Mouse (Mus musculus): Measurements from ENCODE around the gene Wdfy3. TPM values are rescaled to one million over a fixed set of nuclear protein-coding genes. Genes with fewer than 3 reads are reported as not detected.

Gene Wdfy3
- total RNA-seq, 2 experiments from 2014 or later = 119 to 123 TPM

- no peak for DNase-seq (ENCODE audit: low spot score in 2 of 2)
- no peak for TF ChIP-seq CTCF (conservative IDR thresholded peaks at IDR 0.05)
- Histone ChIP-seq H3K4me3 (no peak overlapping the region), H3K27ac (no peak overlapping the region)
Measured at GRCm38 (mm10) chr5:101866722-101867121, 203.0 kb downstream of the Wdfy3 start.

DNA sequence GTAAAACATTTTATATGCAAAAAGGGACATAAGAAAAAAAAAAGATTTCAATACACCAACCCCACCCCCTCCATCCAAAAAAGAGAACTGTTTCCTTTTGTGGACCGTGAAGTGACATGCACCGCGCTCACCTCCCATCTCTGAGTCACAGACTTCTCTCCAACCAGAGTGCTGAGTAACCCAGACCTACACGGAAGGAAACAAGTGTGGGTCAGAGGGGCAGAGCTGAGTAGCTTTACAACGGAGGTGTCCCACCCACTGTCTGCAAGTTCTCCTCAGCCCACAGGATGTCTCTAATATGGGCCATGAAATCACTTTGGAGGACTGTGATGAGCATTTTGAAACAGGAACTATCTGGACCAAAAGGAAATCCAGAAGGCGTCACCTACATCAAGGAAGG lies 205.8 kb downstream of the Wdfy3 start:
- no peak for TF ChIP-seq CTCF (conservative IDR thresholded peaks at IDR 0.05)
- H3K27ac ChIP-seq = no peak overlapping the region

DNA sequence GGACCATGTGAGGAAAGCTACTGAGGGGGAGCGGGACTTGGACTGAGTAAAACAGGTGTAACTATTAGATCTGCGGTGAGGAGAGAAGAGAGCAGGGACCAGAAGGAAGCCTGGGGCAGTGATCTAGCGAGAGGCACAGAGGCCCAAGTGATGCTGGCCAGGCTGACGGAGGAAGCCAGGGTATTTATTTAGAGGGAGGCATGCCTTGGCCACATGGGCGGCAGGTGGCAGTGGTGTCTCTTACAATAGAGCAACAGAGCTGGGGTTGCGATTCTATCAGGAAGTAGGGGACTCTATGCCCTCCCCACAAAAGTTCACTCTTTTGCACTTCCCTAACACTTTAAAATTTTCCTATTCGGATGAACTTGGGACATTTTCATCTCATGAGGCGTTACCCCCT lies 207.1 kb downstream of the Wdfy3 start:
- Histone ChIP-seq H3K27ac (no peak overlapping the region), H3K4me3 (no peak overlapping the region)
- peak; percentile 25; the same call in 1 of the 2 replicates for TF ChIP-seq CTCF (conservative IDR thresholded peaks at IDR 0.05)
- no peak for DNase-seq (ENCODE audit: low spot score in 2 of 2)

More for the DNA sequence above, 205.8 kb downstream of the Wdfy3 start:
- DNase-seq (ENCODE audit: low spot score in 2 of 2) = no peak
- H3K4me3 ChIP-seq = no peak overlapping the region

DNA sequence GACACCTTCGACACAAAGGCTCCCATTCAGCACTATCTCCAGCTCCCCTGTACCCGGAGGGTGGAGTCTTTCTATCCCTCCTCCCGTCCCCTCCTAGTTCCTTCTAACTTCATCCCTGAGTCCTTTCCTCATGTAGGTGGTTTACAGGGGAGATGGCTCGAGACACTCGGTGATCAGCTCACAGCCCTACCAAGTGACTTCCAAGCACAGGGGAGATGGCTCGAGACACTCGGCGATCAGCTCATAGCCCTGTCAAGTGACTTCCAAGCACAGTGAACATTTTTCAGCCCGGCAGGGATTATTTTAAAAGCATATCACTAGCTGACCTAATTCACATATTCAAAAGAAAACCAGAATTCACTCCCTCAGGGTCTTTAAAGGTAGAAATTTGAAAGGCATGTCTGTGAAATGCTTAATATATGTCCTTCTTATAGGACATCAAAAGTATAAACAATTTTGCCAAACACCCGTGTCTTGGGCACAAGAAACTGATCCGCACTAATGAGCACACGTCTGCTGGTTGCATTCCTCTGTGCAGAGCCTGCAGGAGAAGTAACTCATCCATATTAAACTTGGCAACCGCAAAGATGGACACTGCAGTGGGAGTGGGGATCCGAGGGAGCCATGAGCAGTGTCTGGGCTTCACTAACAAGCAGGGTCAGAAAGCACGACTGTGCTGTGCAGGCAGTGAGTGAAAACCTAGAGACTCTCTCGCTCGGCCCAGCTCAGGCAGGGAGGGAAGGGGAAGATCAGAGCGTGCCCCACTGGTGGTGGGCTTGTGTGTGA lies 207.7 kb downstream of the Wdfy3 start:
- DNase-seq (ENCODE audit: low spot score in 2 of 2) = no peak
- no peak for TF ChIP-seq CTCF (conservative IDR thresholded peaks at IDR 0.05)
- Histone ChIP-seq H3K4me3 (no peak overlapping the region), H3K27ac (no peak overlapping the region)

DNA sequence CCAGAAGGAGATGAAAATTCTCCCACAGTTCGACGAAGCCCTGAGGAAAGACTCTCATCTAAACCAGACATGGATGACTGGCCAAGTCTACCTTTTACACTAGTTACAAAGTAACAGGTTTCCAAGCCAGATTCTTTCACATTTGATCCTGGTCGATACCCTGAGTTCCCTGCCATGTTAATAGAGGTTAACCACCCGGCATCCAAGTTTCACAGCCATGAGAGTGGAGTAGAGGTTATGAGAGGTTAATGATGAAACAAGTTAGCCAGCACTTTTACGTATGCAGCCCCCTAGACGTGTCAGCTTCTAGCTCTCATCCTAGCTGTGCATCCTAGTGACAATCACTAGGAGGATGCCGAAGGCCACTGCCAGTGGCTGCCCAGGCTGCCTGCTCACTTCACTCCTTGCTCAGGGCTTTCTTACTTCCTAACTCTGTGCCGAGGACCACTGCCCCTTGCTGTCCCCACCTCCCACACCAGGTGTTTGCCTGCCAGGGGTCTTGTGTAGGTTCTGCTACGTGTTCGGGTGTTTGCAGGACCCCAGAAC lies 210.8 kb downstream of the Wdfy3 start:
- Histone ChIP-seq H3K4me3 (no peak overlapping the region), H3K27ac (no peak overlapping the region)
- DNase-seq (ENCODE audit: low spot score in 2 of 2) = no peak
- no peak for TF ChIP-seq CTCF (conservative IDR thresholded peaks at IDR 0.05)

- no peak for TF ChIP-seq CTCF (conservative IDR thresholded peaks at IDR 0.05)
- Histone ChIP-seq H3K4me3 (no peak overlapping the region), H3K27ac (no peak overlapping the region)
- DNase-seq (ENCODE audit: low spot score in 2 of 2) = no peak
Measured at GRCm38 (mm10) chr5:101855475-101855874, 214.2 kb downstream of the Wdfy3 start.

GRCm38 (mm10) chr5:101854667-101855066 lies 215.1 kb downstream of the Wdfy3 start:
- Histone ChIP-seq H3K27ac (no peak overlapping the region), H3K4me3 (no peak overlapping the region)
- TF ChIP-seq CTCF (conservative IDR thresholded peaks at IDR 0.05) = peak; percentile 60
- DNase-seq (ENCODE audit: low spot score in 2 of 2) = peak in 1 of 2 experiments; percentile 55

DNA sequence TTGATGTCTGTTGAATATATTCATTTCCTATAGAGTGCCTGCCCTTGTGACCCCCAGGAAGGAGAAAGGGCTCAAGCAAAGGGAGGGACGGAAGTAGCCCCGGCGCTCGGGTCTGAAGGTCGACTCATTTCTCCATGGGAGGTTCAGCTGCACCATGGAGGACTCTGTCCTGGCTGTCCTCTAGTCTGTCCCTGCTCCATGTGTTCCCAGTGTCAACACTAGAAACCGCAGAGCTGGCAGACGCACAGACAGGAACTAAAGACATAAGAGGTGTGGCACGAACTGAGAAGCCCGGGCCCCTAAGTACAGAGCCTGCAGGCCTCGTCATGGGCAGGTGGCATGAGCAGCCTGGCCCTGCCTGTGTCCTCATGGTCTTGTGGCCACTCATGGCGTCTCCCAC lies 215.6 kb downstream of the Wdfy3 start:
- DNase-seq (ENCODE audit: low spot score in 2 of 2) = no peak
- no peak overlapping the region for H3K27ac ChIP-seq
- H3K4me3 ChIP-seq = no peak overlapping the region
- no peak for TF ChIP-seq CTCF (conservative IDR thresholded peaks at IDR 0.05)

- Histone ChIP-seq H3K4me3 (no peak overlapping the region), H3K27ac (no peak overlapping the region)
- DNase-seq (ENCODE audit: low spot score in 2 of 2) = no peak
- TF ChIP-seq CTCF (conservative IDR thresholded peaks at IDR 0.05) = no peak
Measured at GRCm38 (mm10) chr5:101852116-101852680, 217.5 kb downstream of the Wdfy3 start.

- no peak for DNase-seq (ENCODE audit: low spot score in 2 of 2)
- TF ChIP-seq CTCF (conservative IDR thresholded peaks at IDR 0.05) = no peak
- Histone ChIP-seq H3K4me3 (no peak overlapping the region), H3K27ac (no peak overlapping the region)
Measured at GRCm38 (mm10) chr5:101851133-101851532, 218.6 kb downstream of the Wdfy3 start.

DNA sequence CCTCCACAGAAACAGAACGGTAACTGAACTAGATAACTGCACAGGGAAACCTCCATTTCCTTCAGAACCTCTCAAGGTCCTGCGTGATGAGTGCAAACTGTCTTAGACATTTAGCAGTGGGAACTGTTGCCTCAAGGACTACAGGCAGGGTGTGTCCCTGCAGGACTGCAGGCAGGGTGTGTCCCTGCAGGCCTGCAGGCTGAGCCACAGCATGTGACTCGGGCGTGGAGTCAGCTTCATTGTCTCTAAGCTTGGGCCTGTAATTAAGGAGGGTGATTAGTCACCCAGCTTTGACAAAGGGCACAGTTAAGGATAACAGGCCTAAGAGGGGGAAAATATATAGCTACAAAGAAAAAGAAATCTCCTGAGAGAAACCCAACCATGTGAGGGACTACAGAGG lies 222.0 kb downstream of the Wdfy3 start:
- no peak overlapping the region for H3K4me3 ChIP-seq
- no peak overlapping the region for H3K27ac ChIP-seq
- no peak for TF ChIP-seq CTCF (conservative IDR thresholded peaks at IDR 0.05)
- no peak for DNase-seq (ENCODE audit: low spot score in 2 of 2)

GRCm38 (mm10) chr5:101847323-101847722 lies 222.4 kb downstream of the Wdfy3 start:
- no peak for DNase-seq (ENCODE audit: low spot score in 2 of 2)
- no peak overlapping the region for H3K27ac ChIP-seq
- H3K4me3 ChIP-seq = no peak overlapping the region
- no peak for TF ChIP-seq CTCF (conservative IDR thresholded peaks at IDR 0.05)

DNA sequence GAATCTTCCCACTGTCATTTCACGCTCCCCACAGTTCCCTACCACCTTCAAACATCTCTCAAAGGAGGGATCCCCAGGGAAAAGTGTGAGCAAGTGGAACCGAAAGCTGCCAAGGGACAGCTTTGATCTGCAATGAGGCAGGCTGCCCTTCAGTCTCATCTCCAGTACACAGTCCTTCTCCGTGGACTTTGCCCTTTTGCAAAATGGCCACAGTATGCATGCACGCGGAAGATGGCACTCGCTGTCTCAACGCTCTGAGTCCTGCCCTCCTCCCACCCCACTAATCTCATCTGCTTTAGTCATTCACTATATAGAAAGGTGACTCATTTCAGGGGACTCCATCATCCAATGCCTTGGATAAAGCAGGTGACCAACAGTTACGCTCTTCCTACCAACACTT lies 223.8 kb downstream of the Wdfy3 start:
- no peak overlapping the region for H3K4me3 ChIP-seq
- no peak overlapping the region for H3K27ac ChIP-seq
- no peak for TF ChIP-seq CTCF (conservative IDR thresholded peaks at IDR 0.05)
- DNase-seq (ENCODE audit: low spot score in 2 of 2) = no peak

GRCm38 (mm10) chr5:101845011-101845410 lies 224.7 kb downstream of the Wdfy3 start:
- TF ChIP-seq CTCF (conservative IDR thresholded peaks at IDR 0.05) = no peak
- Histone ChIP-seq H3K4me3 (no peak overlapping the region), H3K27ac (no peak overlapping the region)
- DNase-seq (ENCODE audit: low spot score in 2 of 2) = no peak
